Mouse (Mus musculus) gastrocnemius, postnatal 25 days (tissue): ENCODE results near the gene Acsbg1. TPM values are rescaled to one million over a fixed set of nuclear protein-coding genes. Genes with fewer than 3 reads are reported as not detected.

Experiments used
- DNase-seq: peaks from one replicate; pipeline ENCODE4 v3.0.0; 2022
- total RNA-seq, 2 experiments: library from RNA; stranded (reverse); gene quantifications; 1 replicate in 1 of 2; 2 replicates in 1 of 2; pipeline ENCODE4 v1.2.3; 2021

Acsbg1 gene
- total RNA-seq, 2 experiments from 2014 or later = 0.32 to 0.33 TPM

DNA sequence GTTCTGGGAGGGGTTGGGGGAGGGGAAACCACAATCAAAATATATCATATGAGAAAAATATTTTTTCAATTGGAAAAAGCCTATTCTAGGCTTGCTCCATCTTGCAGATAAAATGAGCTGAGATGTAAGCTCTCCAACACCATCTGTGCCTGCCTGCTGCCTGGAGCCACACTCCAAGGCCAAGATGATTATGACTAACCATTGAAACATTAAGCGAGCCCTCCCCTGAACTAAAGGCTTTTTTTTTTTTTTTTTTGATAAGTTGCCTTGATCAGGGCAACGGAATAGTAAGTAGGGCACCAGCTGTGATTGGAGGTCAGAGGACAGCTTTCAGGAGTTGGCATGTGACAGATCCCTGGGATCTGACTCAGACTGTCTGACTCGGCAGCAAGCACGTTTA lies 6.8 kb upstream of the Acsbg1 start:
- DNase-seq = no peak

DNA sequence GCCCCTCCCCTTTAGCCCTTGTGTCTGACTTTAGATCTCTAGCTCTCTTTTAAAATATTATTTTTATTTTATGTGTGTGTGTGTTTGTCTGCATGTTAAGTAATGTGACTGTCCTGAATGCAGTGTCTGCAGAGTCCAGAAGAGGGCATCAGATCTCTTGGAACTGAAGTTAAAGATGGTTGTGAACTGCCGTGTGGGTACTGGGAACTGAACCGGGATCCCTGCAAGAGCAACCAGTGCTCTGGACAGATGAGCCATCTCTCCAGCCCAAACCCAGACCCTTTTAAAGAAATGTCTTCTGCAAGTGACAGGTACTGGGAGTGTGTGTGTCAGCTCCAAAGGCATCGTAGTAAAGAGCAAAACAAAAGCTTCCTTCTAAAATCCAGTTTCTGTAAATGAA lies 4.4 kb upstream of the Acsbg1 start:
- DNase-seq = no peak

DNA sequence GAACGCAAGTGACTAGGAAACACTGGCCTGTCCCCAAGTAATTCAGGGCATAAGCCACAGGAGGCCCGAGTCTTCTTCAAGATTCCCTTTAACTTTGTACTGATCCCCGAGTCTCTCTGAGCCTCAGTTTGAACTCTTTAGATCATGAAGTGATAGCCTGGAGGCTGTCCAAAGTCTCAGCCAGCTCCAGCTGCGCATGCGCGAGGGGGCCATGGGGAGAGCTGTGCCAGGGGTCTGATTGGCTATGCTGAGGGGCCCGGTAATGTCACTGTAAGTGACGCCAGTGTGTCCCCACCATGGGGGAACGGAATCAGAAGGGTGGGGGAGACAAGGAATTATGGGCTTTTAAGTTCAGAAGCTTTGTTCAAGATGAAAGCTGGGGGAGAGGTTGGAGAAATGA lies 2.7 kb upstream of the Acsbg1 start:
- DNase-seq = no peak

DNA sequence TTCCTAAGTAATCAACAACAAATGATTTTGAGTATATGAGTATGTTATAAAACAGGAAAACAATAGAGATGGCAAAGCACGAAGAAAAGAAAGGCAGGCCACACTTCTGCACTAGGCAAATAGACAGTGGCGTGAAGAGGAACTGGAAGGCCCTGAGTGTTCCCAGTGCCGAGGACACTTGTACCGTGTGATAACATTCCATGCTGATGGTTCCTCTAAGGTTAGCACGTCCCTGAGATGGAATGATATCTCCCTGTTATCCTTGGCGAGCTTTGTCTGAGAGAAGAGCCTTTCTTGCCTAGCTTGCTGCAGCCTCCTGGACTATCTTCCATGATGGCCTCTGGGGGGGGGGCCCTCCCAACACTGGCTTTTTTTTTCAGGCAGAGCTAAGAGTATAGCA lies 2.9 kb downstream of the Acsbg1 start:
- no peak for DNase-seq

DNA sequence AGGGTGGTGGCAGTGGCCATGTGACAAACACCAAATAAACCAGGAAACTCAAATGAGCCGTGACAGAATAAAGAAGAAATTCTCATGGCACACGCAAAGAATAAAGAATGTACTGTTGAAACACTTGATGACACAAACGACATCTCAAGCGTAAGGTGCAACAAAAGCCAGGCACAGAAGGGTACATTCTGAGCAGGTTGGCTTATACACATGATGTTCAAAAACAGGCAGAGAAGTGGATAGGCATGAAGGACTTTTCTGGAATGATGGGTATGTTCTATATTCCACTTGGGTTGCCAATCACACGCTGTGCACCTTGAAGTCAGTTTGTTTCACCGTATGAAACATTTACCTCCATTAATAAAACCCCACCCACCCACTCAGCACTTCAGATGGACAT lies 5.3 kb downstream of the Acsbg1 start:
- no peak for DNase-seq

- no peak for DNase-seq
Observed at GRCm38 (mm10) chr9:54655846-54656245, 5.8 kb downstream of the Acsbg1 start.

- no peak for DNase-seq
Observed at GRCm38 (mm10) chr9:54652778-54653177, 8.9 kb downstream of the Acsbg1 start.

- DNase-seq = no peak
Observed at GRCm38 (mm10) chr9:54649360-54649759, 12.3 kb downstream of the Acsbg1 start.

- DNase-seq = no peak
Observed at GRCm38 (mm10) chr9:54647456-54647855, 14.2 kb downstream of the Acsbg1 start.

DNA sequence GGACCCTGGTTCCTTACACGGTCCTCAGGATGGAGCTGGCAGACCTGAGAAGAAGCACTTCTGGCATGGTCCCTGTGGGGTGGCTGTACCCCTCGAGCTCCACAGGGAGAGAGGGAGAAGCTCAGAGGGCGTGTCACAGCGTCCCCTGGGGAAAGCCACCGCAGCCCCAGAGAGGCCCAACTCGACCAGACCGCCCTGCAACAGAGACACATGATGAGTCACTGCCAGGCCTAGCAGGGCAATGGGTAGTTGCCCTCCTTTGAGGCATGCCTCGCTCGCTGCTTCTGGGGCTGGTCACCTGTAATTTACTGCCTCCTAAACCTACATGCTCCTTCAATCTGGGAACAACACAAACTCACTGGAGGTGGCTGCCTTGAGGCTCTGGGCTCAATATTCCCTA lies 15.4 kb downstream of the Acsbg1 start:
- DNase-seq = no peak

GRCm38 (mm10) chr9:54645530-54645929 lies 16.1 kb downstream of the Acsbg1 start:
- no peak for DNase-seq

DNA sequence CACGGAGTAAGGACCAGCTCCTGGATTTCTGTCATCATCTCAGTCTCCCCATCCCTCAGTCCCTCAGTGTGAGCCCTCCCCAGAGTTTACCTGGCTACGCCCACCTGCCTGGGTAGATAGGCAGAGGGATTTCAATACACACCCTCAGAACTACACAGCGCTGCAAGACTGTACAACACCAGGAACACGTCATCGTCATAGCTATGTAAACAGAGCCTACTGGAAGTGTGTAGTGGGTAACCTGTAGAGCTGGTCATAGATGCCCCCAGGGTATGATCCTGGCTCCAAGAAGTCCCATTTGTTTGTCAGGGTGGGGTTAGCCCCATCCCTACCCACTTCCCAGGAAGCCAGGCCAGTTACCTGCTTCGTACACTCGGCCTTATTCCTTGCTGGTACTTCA lies 18.5 kb downstream of the Acsbg1 start:
- DNase-seq = no peak

GRCm38 (mm10) chr9:54642556-54642955 lies 19.1 kb downstream of the Acsbg1 start:
- DNase-seq = no peak

GRCm38 (mm10) chr9:54642149-54642548 lies 19.5 kb downstream of the Acsbg1 start:
- no peak for DNase-seq

GRCm38 (mm10) chr9:54641548-54641947 lies 20.1 kb downstream of the Acsbg1 start:
- no peak for DNase-seq

- DNase-seq = no peak
Observed at GRCm38 (mm10) chr9:54639192-54639591, 22.5 kb downstream of the Acsbg1 start.

DNA sequence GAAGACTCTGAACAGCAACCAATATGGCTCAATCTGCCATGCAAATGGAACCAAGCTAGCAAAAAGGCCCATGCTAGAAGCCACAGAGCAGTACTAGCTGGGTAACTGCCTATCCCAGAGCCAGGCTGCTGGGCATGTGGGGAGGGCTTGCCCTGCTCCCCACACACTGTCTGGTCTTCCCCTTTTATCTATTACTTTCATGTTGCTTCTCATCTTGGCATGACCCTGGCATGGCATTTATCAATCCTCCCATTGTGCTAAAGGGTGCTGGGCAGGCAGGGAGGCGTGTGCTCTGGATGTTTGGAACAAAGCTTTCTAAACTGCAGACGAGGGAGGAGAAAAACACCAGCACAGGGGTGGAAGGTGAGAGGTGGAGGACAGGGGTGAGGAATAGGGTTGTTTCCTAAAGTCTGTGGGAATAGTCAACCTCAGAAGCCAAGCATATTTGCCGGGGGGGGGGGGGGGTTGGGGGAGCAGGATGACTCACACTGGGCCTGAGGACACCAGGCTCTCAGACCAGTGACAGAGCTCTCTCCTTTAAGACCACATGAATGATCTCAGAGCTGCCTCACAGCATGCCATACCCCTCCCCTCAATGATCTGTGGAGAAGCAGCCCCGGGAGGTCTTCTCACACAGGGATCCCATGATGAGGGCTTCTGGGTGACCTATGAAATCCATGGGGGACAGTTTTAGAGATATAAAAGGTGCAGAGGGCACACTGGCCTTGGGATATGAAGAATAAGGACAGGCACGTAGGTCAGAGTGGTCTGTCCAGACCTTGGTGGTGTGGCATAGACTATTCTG lies 24.0 kb downstream of the Acsbg1 start:
- no peak for DNase-seq

DNA sequence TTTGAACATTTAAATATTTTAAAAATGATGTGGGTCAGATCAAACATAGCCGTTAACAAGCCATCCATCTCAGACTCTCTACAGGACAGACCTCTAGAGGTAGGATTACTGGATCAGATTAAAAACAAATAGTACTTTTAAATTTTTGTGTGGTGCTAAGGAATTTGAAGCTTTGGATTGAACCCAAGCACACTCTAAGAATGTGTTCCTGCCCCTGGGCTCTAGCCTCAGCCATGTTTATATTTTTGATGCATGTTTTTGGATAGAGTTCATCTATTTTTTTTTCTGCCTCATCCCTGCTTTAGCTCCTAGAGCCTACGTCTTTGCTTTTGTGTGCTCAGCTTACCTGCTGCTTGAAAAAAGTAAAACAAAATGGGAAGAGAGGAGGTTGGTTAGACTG lies 28.3 kb downstream of the Acsbg1 start:
- no peak for DNase-seq

GRCm38 (mm10) chr9:54630905-54631304 lies 30.8 kb downstream of the Acsbg1 start:
- DNase-seq = no peak

DNA sequence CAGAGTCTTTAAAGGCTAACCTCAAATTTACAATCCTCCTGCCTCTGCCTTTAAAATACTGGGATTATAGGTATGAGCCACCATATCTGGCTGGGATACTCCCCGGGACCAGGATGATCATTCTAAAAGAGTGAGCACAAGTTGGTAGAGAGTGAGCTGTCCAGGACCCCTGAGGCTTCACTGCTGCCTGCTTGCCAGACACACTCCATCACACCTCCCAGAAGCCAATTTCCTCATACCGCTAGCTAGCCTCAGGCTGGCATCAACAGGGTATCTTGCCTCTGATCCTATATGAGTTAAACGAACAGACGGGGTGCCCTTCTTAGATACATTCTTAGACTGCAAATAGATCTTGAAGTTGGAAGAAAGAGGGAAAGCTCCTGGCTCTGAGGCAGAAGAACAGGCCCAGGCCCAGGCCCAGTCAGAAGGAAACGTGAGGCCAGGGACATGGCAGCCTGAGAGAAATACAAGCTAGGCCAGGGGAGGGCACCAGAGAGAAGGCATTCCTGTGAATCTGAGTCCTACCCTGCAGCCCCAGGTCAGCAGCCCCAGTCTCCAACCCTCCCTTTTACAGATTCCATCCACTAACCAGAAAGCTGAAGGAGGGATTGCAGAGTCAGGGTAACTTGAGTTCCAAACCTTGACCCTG lies 31.9 kb downstream of the Acsbg1 start:
- no peak for DNase-seq

DNA sequence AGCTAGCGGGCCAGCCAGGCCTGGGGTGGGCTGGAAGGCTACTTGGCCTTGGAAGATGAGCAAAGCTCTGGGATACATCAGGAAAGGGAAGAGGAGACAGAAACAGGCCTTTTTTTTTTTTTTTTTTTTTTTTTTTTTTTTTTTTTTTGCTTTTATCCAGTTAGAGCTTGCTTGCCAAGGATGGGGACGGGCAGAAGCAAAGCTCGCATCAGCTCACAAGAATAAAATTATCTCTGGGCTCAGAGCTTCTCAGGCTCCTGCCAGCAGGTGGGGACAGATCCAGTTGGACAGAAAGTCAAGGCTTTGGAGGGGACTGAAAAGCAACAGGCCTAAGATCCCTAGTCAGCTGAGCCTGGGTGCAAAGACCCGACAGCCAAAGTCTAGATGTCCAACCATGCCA lies 32.9 kb downstream of the Acsbg1 start:
- no peak for DNase-seq

DNA sequence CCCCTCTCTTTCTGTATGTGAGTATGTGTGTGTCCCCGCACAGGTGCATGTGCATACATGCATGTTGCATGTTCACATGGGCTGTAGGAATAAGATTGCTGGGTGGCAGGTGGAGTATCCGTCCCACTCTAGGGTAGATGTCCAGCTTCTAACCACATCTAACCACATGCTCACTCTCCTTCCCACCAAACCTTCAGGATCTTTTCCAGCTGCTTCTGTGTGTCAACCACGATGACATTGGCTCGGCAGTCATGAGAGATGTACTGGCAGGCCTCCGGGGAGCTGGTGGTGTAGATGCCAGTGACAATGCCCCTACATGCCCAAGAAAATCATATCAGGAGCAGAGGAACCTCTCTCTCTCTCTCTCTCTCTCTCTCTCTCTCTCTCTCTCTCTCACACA lies 34.4 kb downstream of the Acsbg1 start:
- DNase-seq = no peak

- no peak for DNase-seq
Observed at GRCm38 (mm10) chr9:54614182-54614850, 47.4 kb downstream of the Acsbg1 start.
